Mouse (Mus musculus): ENCODE measurements around the gene Nans. TPM values are rescaled to one million over a fixed set of nuclear protein-coding genes. Genes with fewer than 3 reads are reported as not detected.

Gene Nans
- 77.1 and 80.6 TPM in 2 replicates for polyA plus RNA-seq (2016; fragmentation: Nextera tagmentation; extraction: Ambion mirVana)

DNA sequence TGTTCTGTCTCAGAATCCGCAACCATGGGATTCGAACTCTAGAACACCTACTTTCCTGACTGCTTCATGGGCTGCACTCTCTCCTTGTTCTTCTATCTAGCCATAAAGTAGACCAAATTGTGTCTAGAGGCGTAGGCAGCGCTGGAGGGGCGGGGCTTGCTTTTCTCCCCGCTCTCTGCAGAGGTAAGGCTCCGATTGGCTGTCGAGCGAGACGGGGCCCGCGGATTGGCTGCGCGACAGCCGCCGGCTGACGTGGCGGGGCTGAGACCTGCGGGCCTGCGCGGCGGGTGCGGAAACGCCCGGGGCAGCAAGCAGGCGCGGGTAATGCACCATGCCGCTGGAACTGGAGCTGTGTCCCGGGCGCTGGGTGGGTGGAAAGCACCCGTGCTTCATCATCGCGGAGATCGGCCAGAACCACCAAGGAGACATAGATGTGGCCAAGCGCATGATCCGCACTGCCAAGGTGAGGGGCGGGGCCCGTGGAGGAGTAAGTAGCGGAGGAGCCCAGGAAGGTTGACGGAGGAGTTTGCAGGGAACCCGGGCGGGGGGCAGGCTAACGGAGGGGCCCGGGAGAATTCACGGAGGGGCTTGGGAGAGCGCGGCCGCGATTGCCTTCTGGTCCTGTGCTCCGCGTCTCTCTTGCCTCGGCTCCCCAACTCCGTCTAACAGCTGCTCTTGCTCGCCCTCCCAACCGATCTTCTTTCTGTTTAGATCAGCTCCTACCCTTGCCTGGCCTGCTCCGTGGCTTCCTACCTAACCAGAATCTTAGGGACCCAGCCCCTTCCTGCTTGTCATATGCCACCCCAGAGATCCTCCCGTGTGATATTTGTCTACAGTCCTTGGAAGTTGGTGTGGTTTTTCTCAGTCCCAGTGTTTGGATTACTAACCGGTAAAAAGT lies at the start of gene Nans:
TSS of gene Nans (plus strand) at position 221 of the 898 bp plus-strand sequence.
- H3K27me3 ChIP-seq (ENCODE audit: low read depth, poor library complexity, severe bottlenecking): no peaks in the 10 kb centered on the region
- no peaks in the 10 kb centered on the region for H3K9me3 ChIP-seq (replicated peaks)
- H3K4me3 ChIP-seq: peak within 1 kb of the TSS; percentile 79
- H3K4me1 ChIP-seq: peaks cover 11% of the 10 kb centered on the region
- under 1% methylated on average over 58 of the region's 58 CpGs for WGBS
- peak; percentile 95 for DNase-seq (ENCODE audit: low spot score)
- peak within 1 kb of the TSS; percentile 88 for H3K27ac ChIP-seq (replicated peaks)
- H3K36me3 ChIP-seq: peaks cover 28% of the 10 kb centered on the region

DNA sequence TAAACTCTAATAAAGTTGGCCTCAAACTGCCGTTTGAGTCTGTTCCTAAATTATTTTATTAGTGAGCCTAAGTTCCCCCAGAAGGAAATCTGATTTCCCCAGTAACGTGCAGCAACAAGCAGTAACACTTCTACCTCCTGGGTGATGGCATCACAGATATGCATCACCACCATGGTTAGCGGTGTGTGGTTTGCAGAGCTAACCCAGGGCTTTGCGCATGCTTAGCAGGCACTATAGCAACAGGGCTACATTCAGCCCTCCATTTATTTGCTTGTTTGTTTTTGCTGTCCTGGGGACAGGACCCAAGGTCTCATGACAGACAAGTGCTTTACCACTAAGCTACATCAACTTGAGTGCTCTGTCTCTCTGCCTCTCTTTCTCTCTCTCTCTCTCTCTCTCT lies 46.5 kb upstream of the Nans start:
- H3K4me3 ChIP-seq: no peak overlapping the region
- WGBS: 82% methylated on average over 4 of the region's 4 CpGs
- peaks cover 8% of the 10 kb centered on the region; the same call in 1 of the 2 replicates for H3K4me1 ChIP-seq
- H3K36me3 ChIP-seq: no peaks in the 10 kb centered on the region
- DNase-seq (ENCODE audit: low spot score): no peak
- no peaks in the 10 kb centered on the region for H3K9me3 ChIP-seq (replicated peaks)
- H3K27me3 ChIP-seq (ENCODE audit: low read depth, poor library complexity, severe bottlenecking): no peaks in the 10 kb centered on the region
- no peak overlapping the region for H3K27ac ChIP-seq (replicated peaks)

DNA sequence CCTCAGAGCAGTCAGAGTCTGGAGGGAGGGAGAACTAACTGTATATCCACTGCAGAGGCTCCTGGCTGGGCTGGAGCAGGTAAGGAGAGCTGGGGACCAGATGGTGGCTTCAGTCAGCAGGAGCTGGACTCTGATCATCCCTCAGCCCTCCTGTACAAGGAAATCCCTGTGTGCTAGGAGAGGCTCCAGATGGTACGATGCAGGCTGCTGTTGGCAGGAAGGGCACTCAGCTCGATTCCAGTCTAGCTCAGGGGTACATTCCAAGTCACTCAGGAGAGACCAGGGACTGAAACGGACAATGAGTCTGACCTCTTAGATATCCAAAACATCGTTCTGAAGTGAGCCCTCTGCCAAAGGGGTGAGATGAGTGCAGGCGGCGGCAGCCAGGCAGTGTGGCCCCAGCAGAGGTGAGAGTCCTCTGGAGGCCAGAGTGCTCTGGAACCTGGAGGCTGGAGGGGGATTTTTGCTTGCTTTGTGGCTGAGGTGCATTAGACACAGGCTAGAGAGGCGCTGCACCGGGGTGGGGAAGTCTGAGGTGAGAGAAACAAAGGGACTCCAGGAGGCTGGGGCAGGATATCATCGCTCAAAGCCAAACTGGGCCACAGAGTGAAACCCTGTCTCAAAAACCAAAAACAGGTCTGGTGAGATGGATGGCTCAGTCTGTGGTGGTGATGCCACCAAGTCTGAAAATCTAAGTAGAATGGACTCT lies 43.7 kb upstream of the Nans start:
- no peak for DNase-seq (ENCODE audit: low spot score)
- Histone ChIP-seq H3K4me3 (no peak overlapping the region), H3K36me3 (no peaks in the 10 kb centered on the region), H3K9me3 (replicated peaks) (no peaks in the 10 kb centered on the region), H3K27ac (replicated peaks) (peak overlapping the region; percentile 38; the same call in 1 of the 2 replicates), H3K27me3 (ENCODE audit: low read depth, poor library complexity, severe bottlenecking) (no peaks in the 10 kb centered on the region), H3K4me1 (peaks cover 24% of the 10 kb centered on the region)
- WGBS: 56% methylated on average over 9 of the region's 9 CpGs

DNA sequence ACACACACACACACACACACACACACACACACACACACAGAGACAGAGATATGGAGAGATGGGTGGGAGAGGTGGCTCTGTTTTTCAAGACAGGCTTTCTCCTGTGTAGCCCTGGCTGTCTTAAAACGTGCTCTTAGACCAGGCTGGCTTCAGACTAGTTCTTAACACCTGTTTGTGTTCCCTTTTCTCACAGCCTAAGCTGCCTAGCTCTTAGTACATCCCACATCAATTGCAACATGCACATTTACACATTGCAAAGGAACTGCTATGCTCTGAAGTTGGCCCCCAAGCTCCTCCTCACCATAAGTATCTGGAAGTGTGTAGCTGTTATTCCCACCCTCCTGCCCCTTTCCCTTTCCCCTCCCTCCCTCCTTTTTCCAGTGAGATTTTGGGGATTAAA lies 41.6 kb upstream of the Nans start:
- H3K9me3 ChIP-seq (replicated peaks): no peaks in the 10 kb centered on the region
- no peak overlapping the region for H3K27ac ChIP-seq (replicated peaks)
- peaks cover 30% of the 10 kb centered on the region for H3K4me1 ChIP-seq
- H3K4me3 ChIP-seq: no peak overlapping the region
- H3K36me3 ChIP-seq: no peaks in the 10 kb centered on the region
- no peaks in the 10 kb centered on the region for H3K27me3 ChIP-seq (ENCODE audit: low read depth, poor library complexity, severe bottlenecking)
- 74% methylated on average over 1 of the region's 1 CpGs for WGBS
- no peak for DNase-seq (ENCODE audit: low spot score)

DNA sequence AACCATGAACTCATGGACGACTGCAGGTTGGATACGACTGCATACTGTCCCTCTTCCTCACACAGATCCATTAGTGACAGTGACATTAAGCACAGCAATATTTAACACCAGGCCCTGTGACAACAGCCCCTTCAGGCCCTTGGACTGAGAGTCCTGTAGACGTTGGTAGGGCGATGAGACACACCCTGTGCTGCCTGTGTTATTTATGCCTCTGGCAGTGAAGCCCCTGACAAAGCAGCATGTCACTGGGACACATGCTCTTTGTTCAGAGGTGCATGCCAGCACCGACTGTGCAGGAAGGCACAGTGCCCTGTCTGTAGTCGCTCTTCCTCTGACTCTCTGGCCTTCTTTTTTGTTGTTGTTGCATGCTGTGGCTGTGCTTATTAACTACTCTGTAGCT lies 40.2 kb upstream of the Nans start:
- no peaks in the 10 kb centered on the region for H3K9me3 ChIP-seq (replicated peaks)
- no peak overlapping the region; the same call in 1 of the 2 replicates for H3K27ac ChIP-seq (replicated peaks)
- no peaks in the 10 kb centered on the region for H3K36me3 ChIP-seq
- WGBS: 67% methylated on average over 6 of the region's 6 CpGs
- DNase-seq (ENCODE audit: low spot score): no peak
- H3K27me3 ChIP-seq (ENCODE audit: low read depth, poor library complexity, severe bottlenecking): no peaks in the 10 kb centered on the region
- peaks cover 40% of the 10 kb centered on the region for H3K4me1 ChIP-seq
- H3K4me3 ChIP-seq: no peak overlapping the region

DNA sequence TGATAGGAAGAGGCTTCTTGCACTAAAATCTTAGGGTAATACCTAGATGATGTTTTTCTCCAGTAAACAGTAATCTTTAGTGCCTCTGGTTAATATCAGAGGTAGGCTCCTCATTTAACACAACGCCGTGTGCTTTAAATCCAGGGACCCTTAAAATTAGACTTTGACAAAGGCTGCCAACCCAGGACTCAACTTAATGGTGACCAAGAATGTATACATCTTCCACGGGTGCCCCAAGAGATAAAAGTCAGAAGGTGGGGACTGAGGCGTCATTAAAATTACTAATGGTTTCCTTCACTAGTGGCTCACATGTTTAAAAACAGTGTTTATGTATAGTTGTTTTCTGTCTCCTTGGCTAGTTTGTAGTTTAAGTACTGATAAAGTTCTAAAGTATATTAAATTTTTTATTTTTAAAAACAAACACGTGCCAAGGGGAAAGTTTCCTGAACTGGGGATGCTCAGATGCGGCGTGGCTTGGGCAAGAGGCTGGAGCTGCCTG lies 39.0 kb upstream of the Nans start:
- Histone ChIP-seq H3K27ac (replicated peaks) (peak overlapping the region; percentile 100), H3K4me1 (peaks cover 52% of the 10 kb centered on the region), H3K27me3 (ENCODE audit: low read depth, poor library complexity, severe bottlenecking) (no peaks in the 10 kb centered on the region), H3K4me3 (peak overlapping the region; percentile 91), H3K36me3 (no peaks in the 10 kb centered on the region), H3K9me3 (replicated peaks) (no peaks in the 10 kb centered on the region)
- 33% methylated on average over 7 of the region's 7 CpGs for WGBS
- no peak for DNase-seq (ENCODE audit: low spot score)

DNA sequence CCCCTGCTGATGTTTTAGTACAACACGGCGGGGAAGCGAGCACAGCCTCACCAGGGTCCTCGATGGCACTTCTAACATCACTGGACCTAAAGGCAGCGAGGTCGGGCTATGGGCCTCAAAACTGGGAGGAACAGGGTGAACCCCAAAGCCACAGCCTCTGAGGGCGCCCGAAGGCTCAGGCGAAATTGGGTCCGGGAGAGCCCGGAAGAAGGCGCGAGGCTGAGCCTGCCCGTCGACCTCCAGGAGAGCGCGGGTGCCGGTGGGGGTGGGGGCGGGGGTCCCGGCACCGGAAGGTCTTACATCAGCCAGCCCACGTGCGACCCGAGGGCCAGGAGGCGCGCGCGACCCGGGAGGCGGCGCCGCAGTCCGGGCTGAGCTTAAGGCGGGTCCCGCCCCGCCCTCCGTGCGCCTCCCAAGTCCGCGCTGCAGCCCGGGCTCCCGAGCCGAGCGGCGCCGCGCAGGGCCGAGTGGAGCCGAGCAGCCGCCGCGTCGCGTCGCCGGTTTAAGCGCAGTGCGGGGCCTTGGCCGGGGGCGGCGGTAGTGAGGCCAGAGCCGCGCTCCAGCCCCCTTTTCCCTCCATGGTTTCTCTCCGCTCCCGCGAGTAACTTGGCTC lies 38.4 kb upstream of the Nans start, which contains the start of gene Anp32b:
TSS of gene Anp32b (plus strand) at position 384 of the 613 bp plus-strand sequence.
- H3K27ac ChIP-seq (replicated peaks): peak within 1 kb of the TSS; percentile 100
- peak; percentile 93 for DNase-seq (ENCODE audit: low spot score)
- no peaks in the 10 kb centered on the region for H3K27me3 ChIP-seq (ENCODE audit: low read depth, poor library complexity, severe bottlenecking)
- peak within 1 kb of the TSS; percentile 91 for H3K4me3 ChIP-seq
- no peaks in the 10 kb centered on the region for H3K9me3 ChIP-seq (replicated peaks)
- no peaks in the 10 kb centered on the region for H3K36me3 ChIP-seq
- under 1% methylated on average over 58 of the region's 66 CpGs for WGBS
- H3K4me1 ChIP-seq: peaks cover 53% of the 10 kb centered on the region

DNA sequence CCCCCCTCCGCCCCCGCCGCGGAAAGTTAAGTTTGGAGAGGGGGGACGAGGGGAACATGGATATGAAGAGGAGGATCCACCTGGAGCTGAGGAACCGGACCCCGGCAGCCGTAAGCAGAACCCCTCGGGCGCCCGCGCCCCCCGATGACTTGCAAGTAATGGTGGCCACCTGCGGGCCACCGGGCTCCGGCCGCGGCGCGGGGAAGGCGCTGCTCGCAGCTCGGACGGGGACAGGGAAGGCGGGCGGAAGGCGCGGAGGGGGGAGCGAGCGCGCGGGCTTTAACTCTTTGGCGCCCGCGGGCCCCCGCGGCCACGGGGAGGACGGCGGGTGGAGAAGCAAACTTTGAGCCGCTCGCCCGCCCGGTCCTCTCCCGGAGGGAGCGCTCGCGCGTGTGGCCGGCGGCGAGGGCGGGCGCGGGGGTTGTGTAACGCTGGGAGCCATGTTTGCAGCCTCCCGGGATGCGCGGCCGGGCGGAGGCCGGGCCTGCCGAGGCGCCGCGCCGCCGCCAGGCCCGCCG lies 37.7 kb upstream of the Nans start:
- H3K9me3 ChIP-seq (replicated peaks): no peaks in the 10 kb centered on the region
- no peaks in the 10 kb centered on the region for H3K27me3 ChIP-seq (ENCODE audit: low read depth, poor library complexity, severe bottlenecking)
- peak overlapping the region; percentile 100 for H3K27ac ChIP-seq (replicated peaks)
- H3K4me3 ChIP-seq: peak overlapping the region; percentile 91
- peak; percentile 75 for DNase-seq (ENCODE audit: low spot score)
- 0% methylated on average over 65 of the region's 70 CpGs for WGBS
- peaks cover 1% of the 10 kb centered on the region for H3K36me3 ChIP-seq
- H3K4me1 ChIP-seq: peaks cover 55% of the 10 kb centered on the region

DNA sequence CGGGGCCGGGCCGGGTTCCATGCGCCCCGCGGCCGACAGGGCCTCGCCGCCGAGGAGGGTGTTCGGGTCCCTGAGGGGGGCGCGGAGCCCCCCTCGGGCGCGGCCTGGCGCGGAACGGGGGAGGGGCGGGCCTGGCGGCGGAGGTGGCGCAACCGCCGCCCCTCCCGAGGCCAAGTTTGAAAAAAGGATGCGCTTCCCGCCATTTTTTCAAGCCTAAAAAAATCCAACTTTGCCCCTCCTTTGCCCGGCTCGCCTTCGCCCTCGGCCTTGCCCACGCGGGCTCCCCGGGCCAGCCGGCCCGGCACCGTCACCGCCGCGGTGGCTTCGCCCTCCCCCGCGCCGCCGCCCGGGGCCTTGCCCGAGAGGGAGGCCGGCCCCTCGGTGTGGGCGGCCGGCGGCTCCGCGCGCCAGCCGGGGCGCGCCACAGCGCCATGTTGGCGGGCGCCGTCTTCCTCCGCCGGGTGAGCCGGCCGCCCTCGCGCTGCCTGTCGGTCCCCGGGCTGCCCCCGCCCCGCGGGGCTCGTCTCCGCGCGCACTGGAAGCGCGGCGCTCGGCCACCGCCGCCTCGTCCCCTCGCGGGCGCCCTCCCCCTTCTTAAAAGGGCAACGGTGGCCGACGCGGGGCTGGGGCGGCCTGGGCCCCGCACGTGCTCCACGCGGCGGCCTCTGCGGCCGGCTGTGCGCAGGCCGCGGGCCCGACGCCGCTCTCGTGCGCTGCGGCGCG lies 37.1 kb upstream of the Nans start:
- Histone ChIP-seq H3K27ac (replicated peaks) (peak overlapping the region; percentile 100), H3K4me1 (peaks cover 58% of the 10 kb centered on the region), H3K36me3 (peaks cover 8% of the 10 kb centered on the region), H3K27me3 (ENCODE audit: low read depth, poor library complexity, severe bottlenecking) (no peaks in the 10 kb centered on the region), H3K4me3 (peak overlapping the region; percentile 91), H3K9me3 (replicated peaks) (no peaks in the 10 kb centered on the region)
- WGBS: under 1% methylated on average over 111 of the region's 111 CpGs
- DNase-seq (ENCODE audit: low spot score): peak; percentile 79

DNA sequence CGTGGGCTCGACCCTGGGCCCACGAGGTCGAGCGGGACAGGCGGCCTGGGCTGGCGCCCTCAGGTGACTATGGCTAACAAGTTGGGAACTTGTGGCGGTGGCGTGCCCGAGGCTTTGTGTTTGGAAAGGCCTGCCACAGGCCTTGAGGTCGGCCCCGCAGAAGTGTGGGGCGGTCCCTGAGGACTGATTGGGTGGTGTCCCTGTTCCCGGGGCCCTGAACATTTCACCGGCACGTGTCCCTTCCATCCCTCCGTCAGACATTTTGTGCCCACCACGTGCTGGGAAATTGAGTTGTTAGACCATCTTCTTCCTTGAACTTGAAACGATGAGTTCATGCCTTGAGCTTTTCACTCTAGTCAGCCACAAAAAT lies 36.6 kb upstream of the Nans start:
- under 1% methylated on average over 19 of the region's 19 CpGs for WGBS
- Histone ChIP-seq H3K27me3 (ENCODE audit: low read depth, poor library complexity, severe bottlenecking) (no peaks in the 10 kb centered on the region), H3K27ac (replicated peaks) (peak overlapping the region; percentile 100), H3K4me3 (peak overlapping the region; percentile 91), H3K9me3 (replicated peaks) (no peaks in the 10 kb centered on the region), H3K4me1 (peaks cover 61% of the 10 kb centered on the region), H3K36me3 (peaks cover 13% of the 10 kb centered on the region)
- DNase-seq (ENCODE audit: low spot score): peak; percentile 84

DNA sequence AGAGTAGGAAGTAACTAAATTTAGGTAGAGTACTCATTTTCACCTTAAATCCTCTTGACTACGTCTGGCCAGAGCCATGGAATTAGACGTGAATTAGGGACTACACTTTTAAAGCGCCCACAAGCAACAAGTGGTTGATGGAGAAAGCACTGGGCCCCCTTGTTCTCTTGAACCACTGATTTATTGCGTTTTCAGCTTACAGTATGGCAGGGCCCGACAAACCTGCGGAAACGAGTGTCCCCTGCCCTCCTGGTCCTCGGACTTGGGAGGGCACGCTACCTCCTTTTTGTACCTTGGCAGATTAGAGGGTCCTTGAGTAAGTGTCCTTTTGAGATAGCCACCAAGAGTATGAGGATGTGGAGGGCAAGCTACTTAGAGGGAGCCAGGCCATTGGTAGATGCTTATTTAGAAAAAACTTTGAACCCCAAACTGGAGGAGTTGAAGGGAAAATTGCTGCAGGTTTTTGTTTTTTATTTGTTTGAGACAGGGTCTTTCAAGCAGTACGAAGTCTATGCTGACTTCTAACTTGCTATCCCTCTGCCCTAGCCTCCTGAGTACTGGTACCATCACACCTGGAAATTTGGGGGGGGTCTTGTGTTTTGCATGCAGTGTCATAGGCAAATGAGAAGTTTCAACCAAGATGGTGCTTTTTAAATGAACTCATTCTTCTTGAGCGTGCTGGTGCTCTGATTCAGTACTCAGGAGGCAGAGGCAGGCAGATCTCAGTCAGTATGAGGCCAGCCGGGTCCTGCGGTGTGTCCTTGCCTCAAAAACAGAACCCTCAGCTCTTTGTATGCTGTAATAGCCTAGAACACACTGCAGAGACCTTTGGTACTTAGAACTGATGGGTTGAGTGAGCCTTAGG lies 36.0 kb upstream of the Nans start:
- 45% methylated on average over 13 of the region's 13 CpGs for WGBS
- peak overlapping the region; percentile 91 for H3K4me3 ChIP-seq
- DNase-seq (ENCODE audit: low spot score): no peak
- peak overlapping the region; percentile 100 for H3K27ac ChIP-seq (replicated peaks)
- peaks cover 62% of the 10 kb centered on the region for H3K4me1 ChIP-seq
- H3K36me3 ChIP-seq: peaks cover 19% of the 10 kb centered on the region
- no peaks in the 10 kb centered on the region for H3K27me3 ChIP-seq (ENCODE audit: low read depth, poor library complexity, severe bottlenecking)
- H3K9me3 ChIP-seq (replicated peaks): no peaks in the 10 kb centered on the region

Measured in midbrain, embryonic 10.5 days (tissue).